Mouse (Mus musculus): ENCODE data around the gene Ubr3.
"Not testable (repeated sequence)": the region's sequence is repeated elsewhere in the genome, so short reads cannot be mapped to it uniquely, and the experiment has no call there.

Gene Ubr3

DNA sequence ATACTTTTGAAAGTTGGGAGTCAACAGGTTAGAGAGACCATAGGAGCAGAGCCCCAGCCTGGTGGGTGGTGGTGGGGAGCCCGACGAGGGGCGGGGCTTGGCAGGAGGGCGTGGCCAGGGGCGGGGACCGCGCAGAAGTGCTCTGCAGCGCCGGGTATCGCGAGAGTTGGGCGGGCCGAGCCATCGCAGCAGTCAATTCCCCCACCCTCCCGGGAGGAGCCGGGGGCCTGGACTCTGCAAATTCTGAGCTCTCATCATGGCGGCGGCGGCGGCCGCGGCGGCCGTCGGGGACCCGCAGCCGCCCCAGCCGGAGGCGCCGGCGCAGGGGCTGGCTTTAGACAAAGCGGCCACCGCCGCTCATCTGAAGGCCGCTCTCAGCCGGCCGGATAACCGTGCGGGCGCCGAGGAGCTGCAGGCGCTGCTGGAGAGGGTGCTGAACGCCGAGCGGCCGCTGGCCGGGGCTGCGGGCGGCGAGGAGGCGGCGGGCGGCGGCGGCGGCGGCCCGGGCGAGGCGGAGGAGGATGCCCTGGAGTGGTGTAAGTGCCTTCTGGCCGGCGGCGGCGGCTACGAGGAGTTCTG lies at the start of gene Ubr3:
Gene Ubr3, plus strand, starts transcription at position 208 of the 579 bp plus-strand sequence.
- peak; percentile 99 for DNase-seq

DNA sequence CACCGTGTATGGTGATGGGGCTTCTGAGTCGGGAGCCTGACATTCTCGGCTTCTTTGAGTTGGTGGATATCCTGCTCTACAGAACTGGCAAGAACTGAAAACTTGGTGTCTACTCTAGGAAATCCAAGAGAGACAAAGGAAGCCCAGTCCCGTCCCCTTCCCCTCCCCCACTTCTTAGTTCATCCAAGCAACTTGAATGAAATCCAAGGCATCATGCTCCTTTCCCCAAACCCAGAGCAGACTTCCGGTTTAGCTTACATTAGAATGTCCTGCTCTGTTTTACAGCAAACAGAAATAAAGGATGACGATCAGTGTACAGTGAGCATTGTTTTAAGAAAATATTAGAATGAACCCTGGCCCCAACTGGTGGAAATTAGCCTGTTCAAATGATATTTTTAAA lies 47.8 kb upstream of the Ubr3 start:
- DNase-seq, result no peak

DNA sequence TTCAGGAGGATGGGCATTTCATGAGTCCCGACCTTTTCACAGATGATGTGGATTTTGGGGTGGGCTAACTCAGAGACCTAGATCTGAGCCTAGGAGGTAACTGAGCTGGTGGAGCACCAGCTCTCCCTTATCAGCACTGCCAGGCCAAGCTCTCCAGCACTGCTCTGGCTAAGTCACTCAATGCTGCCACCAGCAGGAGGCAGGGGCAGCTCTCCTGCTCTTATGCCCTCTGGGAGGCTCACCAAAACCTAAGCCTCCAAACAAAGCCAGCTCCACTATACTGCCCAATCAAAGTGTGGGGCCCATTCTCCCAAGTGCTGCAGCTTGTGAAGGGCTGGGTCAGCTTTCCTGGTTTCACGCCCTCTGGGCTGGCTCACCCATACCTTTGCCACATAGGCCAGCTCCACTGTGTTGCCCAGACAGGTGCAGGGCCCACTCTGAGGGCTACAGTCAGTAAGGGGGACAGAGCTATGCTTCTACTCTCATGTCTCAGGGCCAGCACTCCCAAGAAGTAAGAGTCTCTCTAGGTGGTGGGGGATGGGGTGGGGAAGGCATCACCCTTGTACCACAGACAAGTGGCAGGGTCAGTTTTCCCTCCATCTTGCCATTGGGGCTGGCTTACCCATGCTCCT lies 45.5 kb upstream of the Ubr3 start:
- DNase-seq, result no peak

DNA sequence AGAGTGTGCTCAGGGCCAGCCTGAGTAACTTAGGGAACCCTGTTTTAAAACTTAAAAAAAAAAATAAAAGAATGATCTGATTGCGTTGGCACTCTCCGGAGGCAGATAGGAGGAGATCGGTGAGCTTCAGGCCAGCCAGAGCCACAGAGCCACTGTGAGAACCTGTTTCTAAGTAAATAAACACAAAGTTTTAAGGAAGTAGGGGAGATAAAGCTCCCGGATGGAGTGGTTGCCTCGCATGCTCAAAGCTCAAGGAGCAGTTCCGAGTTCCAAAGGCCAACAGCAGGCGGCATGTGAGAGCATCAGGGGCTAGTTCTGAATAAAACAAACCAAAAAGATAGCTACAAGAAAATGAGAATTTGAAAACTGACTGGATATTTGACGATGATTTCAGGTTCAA lies 40.7 kb upstream of the Ubr3 start:
- DNase-seq, result peak in 1 of 2 experiments; percentile 12

DNA sequence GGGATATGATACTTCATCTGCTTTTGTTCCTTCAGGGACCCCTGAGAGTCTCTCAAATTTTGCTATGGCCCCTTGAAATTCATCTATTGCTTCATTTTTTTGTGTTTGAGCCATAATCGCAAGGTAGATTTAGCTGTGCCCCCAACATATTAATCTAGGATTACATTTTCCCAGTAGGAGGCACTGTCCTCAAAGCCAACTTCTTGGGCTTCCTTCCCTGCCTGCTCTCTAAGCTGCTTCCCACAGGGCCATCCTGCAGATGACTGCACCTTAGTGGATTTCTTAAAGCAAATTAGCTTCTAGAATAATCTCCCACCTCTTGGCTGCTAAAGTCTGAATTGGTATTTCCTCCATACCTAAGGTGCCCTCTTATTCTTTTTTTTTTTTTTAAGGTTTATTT lies 39.2 kb upstream of the Ubr3 start:
- peak in 1 of 2 experiments; percentile 11 for DNase-seq

DNA sequence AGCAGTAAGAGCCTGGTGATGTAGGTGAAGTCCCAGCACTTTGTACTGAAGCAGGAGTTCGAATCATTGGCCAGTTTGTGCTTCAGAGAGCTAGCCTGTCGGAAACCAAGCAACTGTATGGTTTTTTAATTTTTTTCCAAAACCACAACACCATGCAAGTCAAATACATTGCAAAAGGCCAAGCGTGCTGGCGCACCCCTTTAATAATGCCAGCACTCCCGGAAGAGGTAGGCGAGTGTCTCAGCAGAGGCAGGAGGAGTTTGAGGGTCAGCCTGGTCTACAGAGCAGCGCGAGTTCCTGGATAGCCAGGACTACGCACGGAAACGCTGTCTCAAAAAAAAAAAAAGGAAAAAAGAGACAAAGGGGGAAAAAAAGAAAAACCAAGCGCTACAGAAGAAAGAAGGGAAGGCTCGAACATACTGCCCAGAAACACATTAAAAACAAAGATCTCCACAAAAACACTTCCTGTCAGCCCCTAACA lies 36.0 kb upstream of the Ubr3 start:
- peak; percentile 22 to 42 for DNase-seq

DNA sequence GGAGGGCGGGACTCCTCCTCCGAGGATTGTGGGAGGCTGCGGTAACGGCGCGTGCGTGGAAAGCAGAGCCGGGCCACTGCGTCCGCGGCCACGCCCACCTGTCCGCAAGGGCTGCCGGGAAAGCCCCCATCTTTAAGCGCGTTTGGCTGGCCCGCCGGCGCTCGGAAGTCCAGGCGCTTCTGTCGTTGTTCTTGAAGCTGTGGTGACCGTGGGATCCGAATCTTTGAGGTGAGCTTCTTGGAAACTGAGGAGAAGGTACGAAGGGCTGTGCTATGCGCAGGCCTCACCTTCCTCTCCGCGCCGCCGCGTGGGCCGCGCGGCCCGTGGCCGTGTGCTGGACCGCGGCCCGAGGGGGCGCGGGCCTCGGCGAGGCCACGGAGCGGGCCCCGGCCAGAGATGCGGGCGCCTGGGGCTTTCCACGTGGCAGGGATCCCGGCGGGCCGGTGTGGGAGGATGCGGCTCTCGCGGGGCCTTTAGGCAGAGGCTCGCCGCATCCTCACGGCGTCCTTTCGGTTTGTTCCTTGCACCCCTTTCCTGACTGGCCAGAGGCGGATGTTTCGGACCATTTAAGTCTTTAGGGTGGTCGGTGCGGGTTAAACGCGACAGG lies 35.5 kb upstream of the Ubr3 start, which contains the start of gene Ssb:
Gene Ssb, plus strand, starts transcription at position 78 of the 607 bp plus-strand sequence.
- DNase-seq, result peak; percentile 93 to 95

DNA sequence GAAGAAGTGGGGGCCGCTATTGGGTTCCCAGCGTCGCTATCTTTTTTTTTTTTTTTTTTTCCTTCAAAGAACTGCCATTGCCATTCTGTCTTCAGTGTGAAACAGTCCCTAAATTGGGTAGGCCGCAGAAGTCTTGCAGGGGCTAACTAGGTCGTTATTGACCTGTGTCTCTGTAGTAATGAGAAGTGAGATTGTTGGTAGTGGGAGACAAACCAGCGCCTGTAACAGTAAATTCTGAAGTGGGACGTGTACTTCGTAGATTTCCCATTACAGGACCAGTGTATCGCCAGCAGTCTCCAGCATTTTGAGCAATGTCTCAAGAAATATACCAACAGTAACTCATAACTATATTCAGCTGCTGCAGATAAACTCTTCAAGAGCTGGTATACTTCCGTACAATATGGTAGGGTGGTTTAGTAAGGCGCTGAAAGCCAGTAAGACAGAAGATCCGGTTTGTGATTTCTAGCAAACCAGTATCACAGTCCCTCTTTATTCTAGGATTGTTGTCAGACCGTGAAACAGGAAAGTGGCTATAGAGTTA lies 34.9 kb upstream of the Ubr3 start:
- peak in 1 of 2 experiments; percentile 17 for DNase-seq

DNA sequence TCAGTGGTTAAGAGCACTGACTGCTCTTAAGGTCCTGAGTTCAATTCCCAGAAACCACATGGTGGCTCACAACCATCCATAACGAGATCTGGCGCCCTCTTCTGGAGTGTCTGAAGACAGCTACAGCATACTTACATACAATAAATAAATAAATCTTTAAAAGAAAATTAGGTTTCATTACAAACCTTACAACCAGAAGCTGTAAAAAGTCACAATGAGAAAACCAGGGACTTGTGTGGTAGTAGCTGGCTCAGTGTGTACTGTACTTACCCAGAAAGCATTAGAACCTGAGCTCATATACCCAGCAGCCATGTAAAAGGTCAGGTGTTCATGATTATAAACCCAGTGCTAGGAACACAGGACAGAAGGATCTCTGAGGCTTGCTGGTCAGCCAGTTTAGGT lies 13.1 kb upstream of the Ubr3 start:
- peak; percentile 32 to 39 for DNase-seq

DNA sequence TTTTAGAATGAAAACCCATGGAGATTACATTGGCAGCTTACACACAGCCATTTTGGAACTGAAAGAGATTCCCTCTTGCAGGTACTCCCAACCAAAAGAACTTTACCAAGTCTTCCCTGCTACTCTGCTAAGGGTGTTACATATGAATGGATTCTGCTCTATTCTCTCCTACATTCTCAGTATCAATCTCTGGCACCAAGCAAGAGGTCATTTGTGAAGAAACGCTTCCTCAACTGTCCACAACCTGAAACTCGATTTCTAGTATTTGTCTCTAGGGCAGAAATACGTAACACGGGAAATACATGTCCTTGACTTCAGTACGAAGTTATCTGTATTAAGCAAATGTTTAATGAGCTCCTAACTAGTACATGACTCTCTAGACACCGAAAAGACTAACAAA lies 12.5 kb upstream of the Ubr3 start:
- no peak for DNase-seq

DNA sequence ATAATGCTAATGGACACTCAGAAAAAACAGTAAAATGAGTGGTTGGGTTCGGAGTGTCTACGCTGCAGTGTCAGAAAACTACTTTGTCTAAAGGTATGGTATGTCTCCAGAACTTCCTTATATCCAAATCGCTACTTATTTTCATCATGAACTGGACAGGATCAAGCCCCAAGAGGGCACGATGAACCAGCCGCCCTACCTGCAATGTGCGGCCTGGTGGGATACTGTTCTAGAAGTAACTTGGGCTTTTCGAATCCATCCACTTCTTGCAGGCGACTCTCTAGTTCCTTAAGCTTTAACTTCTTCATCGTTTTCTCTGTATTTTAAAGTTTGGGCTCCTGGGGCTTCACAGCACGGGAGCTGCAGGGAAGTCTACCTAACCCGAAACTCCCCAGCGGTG lies 12.0 kb upstream of the Ubr3 start:
- no peak for DNase-seq

DNA sequence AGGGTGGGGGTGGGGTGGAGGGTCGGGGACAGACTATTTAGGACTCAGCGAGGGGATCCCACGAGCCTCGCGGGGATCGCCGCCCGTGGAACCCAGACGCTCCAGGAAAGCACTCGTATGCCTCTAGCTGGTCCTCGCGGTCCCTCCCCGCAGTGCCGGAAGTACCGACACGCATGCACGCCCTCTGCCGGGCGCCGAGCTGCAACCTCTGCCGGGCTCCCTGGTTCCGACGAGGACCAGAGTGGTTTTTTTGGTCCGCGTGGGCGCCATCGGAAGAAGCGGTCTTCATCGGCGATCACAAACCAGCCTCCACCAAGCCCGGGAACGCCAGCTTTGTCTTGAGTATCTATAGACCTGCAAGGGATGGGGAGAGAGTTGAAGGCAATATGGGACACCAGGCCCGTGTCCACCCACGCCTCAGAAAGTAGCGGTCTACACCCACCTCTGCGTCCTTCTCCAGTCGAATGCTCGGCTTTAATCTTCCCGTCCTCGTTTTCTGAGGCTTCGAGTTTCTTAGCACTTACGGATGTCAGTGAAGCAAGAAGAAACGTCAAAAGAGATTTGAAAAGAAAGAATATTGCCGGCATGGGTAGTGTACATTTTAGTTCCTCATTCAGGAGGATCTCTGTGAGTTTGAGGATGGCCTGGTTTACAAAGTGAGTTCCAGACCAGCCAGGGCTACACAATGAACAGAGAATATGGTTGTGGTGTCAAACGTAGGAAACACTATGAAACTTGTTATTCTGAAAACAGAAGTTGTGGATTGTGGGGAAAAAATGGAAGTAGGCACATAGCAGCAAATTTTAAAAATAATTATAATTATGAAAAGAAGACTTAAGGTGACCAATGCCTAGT lies 11.4 kb upstream of the Ubr3 start, which contains the start of gene Mettl5:
Gene Mettl5, minus strand, starts transcription at position 165 of the 855 bp plus-strand sequence.
- peak; percentile 91 for DNase-seq

DNA sequence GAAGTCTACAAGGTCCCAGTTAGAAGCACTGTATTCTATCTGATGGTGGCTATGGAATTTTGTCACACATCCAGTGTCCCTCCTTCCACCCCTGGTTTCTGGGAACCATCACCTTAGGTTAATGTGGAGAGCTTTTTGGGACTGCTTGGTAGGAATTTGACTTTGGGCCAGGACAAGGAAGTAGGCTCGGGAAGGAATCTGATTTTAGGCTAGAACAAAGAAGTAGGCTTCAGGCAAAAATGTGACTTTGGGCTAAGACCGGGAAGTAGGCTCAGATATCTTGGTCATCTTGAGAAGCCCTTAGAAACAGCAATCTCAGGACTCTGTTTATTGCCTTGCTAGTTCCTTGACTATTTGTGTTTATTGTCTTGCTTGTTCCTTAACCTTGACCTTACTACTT lies 8.1 kb upstream of the Ubr3 start:
- DNase-seq, result no peak

DNA sequence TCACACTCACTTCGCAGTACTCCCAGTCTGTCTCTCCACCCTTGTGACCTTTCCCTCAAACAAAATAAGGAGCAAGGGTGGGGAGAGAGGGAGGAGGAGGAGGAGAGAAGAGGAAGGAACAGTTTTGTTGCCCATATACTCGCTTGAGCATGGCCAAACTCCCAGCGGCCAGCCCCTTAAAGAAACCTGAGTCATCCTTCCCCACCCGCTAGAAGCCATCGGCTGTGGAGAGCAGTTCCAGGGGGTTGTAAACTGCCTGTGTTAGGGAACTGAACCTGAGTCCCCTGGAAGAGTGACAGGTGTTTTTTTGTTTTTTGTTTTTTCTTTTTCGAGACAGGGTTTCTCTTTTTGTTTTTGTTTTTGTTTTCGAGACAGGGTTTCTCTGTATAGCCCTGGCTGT lies 6.2 kb upstream of the Ubr3 start:
- DNase-seq, result no peak

DNA sequence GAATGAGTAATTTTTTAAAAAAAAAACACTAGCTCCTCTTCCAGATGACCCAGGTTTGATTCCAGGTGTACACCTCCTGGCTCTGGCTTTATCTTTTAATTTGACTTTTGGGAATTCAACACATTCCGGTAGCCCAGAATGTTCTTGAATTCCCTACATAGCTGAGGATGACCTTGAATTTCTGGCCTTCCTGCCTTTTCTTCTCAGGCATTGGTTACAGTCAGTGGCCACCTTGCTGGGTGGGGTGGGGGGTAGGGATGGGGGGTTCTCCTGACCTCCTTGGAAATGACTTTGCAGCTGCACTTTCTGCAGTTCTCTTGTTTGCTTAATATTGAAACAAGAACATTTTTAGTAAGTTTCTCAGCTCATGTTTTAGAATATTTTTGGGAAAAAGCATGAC lies 3.9 kb upstream of the Ubr3 start:
- no peak for DNase-seq

DNA sequence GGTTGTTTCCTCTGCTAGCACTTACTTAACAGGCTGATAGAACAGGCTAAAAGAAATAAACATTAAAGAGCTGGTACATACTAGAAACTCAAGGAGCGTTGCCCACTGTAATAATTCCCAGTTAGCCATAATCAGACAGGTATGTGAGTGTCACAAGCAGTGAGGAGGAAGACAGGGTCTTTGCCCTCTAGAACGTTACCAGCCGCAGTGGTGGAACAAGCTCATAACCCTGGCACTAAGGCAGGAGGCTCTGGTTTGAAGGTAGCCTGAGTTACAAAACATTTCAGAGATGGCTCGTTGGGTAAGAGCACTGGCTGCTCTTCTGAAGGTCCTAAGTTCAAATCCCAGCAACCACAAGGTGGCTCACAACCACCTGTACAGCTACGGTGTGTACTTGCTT lies 3.2 kb upstream of the Ubr3 start:
- DNase-seq, result no peak

DNA sequence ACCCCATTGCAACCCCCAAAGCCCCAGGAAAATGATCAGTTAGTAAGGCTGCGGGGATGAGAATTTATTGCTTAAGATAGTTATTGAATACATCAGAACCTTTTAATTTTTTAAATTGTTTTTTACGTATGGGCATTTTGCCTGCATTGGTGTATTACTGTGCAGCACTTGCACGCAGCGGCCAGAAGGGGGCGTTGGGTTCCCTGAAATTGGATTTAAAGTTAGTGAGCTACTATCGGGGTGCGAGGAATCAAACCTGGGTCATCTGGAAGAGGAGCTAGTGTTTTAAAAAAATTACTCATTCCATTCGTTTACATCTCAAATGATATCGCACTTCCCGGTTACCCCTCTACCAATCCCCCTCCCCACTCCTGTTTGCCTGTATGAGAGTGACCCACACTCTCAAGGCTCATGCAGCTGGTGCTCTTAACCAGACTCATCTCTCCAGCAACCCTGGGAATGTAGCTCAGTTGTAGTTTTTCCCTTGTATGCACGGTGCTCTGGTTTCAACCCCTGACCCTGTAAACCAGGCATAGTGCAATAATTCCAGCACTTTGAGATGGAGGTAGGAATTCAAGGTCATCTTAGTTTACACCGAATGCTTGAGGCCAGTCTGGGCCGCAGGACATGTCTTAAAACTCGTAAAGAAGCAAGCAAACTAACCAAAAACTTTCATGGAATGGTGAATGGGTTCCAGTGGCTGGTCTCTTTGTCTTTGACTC lies 1.4 kb upstream of the Ubr3 start:
- peak; percentile 55 to 61 for DNase-seq

DNA sequence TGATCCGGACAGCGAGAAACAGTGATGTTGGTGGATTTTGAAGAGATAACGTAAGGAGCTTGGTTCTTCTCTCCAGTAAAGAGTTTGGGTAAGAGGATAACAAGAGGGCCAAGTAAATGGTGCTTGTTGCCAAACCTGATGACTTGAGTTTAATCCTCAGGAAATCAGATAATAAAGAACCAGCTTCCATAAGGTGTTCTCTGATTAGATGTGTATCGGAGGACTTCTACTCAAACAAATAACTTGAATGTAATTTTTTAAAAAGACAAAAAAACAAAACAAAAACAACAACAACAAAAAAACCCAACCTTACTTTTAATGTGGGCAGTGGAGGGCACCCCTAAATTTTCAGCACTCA lies 843 bp upstream of the Ubr3 start:
- no peak for DNase-seq

DNA sequence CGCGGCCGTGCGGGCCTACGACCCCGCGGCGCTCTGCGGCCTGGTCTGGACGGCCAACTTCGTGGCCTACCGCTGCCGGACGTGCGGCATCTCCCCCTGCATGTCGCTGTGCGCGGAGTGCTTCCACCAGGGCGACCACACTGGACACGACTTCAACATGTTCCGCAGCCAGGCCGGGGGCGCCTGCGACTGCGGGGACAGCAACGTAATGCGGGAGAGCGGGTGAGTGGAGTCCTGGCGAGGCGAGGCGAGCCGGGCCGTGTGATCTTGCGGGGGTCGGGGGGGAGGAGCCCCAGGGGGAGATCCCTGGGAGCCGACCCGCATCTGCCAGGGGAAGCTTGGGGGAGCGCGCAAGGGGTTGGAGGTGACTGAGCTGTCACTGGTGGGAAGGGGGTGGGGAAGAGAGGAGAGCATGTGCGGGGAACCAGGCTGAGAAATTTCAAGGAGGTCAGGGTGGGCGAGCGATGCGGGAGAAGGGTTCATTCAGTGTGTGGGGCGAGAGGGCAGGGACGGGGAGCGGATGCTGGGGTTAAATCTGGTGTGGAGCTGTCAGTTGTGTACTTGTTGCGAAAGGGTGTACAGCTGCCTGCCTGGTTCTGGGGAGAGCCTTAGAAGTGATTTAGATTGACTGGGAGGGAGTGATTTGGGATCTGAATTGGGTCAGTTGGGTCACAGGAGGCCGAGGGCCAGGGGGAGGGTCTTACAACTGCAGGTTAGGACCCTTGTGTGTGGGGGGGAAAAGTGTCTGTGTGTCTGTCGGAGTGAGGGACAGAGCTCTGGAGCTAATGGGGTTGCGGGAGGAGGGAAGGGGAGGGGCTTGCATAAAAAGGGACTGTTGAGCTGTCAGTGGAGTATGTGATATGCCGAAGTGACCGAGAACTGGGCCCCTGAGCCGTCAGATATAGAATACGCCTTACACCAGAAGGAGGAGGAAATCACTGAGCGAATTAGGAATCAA lies 851 bp downstream of the Ubr3 start:
- peak; percentile 50 to 61 for DNase-seq

DNA sequence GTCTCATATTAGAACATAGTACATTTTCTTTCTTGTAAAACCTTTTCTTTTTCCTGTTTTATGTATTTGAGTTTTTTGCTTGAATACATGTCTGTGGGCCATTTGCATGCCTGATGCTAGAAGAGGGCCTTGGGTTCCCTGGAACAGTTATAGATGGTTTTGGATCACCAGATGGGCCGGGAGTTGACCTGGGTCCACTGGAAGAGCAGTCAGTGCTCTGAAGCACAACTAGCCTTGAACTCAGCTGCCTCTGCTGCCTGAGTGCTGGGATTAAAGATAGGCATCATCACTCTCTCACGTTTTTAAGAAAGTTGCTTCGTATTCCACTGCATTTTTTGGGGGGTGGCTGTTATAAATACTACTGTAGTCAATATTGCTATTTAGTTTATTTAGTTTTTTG lies 6.5 kb downstream of the Ubr3 start:
- no peak for DNase-seq

DNA sequence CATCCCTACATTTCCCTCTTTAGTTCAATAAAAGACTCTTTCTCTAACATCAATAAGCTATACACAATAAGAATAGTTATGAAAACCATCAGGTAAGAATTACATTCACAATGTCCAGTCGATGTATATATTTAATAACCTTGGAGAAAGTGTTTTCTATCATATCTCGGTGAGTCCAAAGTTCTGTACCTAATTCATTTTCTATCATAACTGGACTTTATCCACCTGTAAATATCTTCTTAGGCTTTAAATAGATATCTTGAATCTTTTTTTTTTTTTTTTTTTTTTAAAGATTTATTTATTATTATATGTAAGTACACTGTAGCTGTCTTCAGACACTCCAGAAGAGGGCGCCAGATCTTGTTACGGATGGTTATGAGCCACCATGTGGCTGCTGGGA lies 10.3 kb downstream of the Ubr3 start:
- DNase-seq, result not testable (repeated sequence)

All from B cell, adult 2 months (primary cell).